Mouse (Mus musculus) embryo, embryonic 11 days (tissue): ENCODE results near the gene Xpc.
A peak's percentile ranks its signal among the peaks of the same experiment; 100 is the strongest.

Experiments used
- DNase-seq: peaks from one replicate; pipeline ENCODE4 v3.0.0-alpha.2; 2015

Xpc gene

GRCm38 (mm10) chr6:91522816-91523215 lies 7.1 kb upstream of the Xpc start:
- no peak for DNase-seq

GRCm38 (mm10) chr6:91518454-91519020 lies 2.8 kb upstream of the Xpc start:
- no peak for DNase-seq

- DNase-seq, result peak; percentile 30
These were observed 838 bp downstream of the Xpc start for GRCm38 (mm10) chr6:91514737-91515362.

GRCm38 (mm10) chr6:91514135-91514534 lies 1.6 kb downstream of the Xpc start:
- no peak for DNase-seq

GRCm38 (mm10) chr6:91510211-91510610 lies 5.5 kb downstream of the Xpc start:
- DNase-seq, result no peak

GRCm38 (mm10) chr6:91509326-91509725 lies 6.4 kb downstream of the Xpc start:
- DNase-seq, result peak; percentile 68

- no peak for DNase-seq
These were observed 7.6 kb downstream of the Xpc start for GRCm38 (mm10) chr6:91508041-91508440.

- DNase-seq, result no peak
These were observed 9.7 kb downstream of the Xpc start for GRCm38 (mm10) chr6:91506036-91506435.

GRCm38 (mm10) chr6:91503302-91503701 lies 12.4 kb downstream of the Xpc start:
- no peak for DNase-seq

- DNase-seq, result no peak
These were observed 21.2 kb downstream of the Xpc start for GRCm38 (mm10) chr6:91494526-91494925.

GRCm38 (mm10) chr6:91493053-91493452 lies 22.6 kb downstream of the Xpc start:
- DNase-seq, result no peak

- no peak for DNase-seq
These were observed 24.7 kb downstream of the Xpc start for GRCm38 (mm10) chr6:91491004-91491403.

- DNase-seq, result no peak
These were observed 25.8 kb downstream of the Xpc start for GRCm38 (mm10) chr6:91489872-91490271.

GRCm38 (mm10) chr6:91488496-91489212 lies 27.0 kb downstream of the Xpc start:
- DNase-seq, result peak; percentile 23

GRCm38 (mm10) chr6:91486736-91487453 lies 28.8 kb downstream of the Xpc start:
- no peak for DNase-seq

- no peak for DNase-seq
These were observed 32.3 kb downstream of the Xpc start for GRCm38 (mm10) chr6:91483371-91483770.

GRCm38 (mm10) chr6:91476541-91476940 lies 39.1 kb downstream of the Xpc start:
- DNase-seq, result no peak

GRCm38 (mm10) chr6:91474441-91475190 lies 41.1 kb downstream of the Xpc start:
- DNase-seq, result no peak

- no peak for DNase-seq
These were observed 41.8 kb downstream of the Xpc start for GRCm38 (mm10) chr6:91473805-91474440.

- DNase-seq, result peak; percentile 98
These were observed 42.6 kb downstream of the Xpc start, which contains the start of the genes Chchd4 and Tmem43 for GRCm38 (mm10) chr6:91472868-91473804. TSS of gene Chchd4 (minus strand) at chr6:91473546. TSS of gene Tmem43 (plus strand) at chr6:91473703.

GRCm38 (mm10) chr6:91472319-91472718 lies 43.4 kb downstream of the Xpc start:
- peak; percentile 20 for DNase-seq
